Comparison of ENCODE assay signal across 21 mouse cellular contexts in genomic region chr8:47900361-47900760, GRCm38 (mm10).
DNase-seq lines count a peak whose midpoint lies in the region; ATAC-seq lines count a peak whose summit lies in the region.
"Had no signal": no experiment of that assay in that cellular context is flagged by ENCODE, and none has a peak within 500 bp of the region (broad histone marks: within the 10 kb centered on the region; RNA-seq: fewer than 3 reads in every experiment).

No protein-coding gene starts in this region.

- peak; percentile 79 for DNase-seq in heart, adult 11 months
- DNase-seq in heart, adult 18-20 months, result no peak
- DNase-seq in midbrain, embryonic 11.5 days (ENCODE audit: low spot score, missing footprints), result peak; percentile 57
- DNase-seq in midbrain, embryonic 14.5 days, result no peak
- peak; percentile 23 for DNase-seq in testis, postnatal 10 days (ENCODE audit: low spot score)
- DNase-seq in testis, postnatal 14 days (ENCODE audit: low spot score), result no peak
- DNase-seq: adrenal gland, adult 2 months; adrenal gland, adult 8-10 months; adrenal gland, postnatal 10 days; adrenal gland, postnatal 14 days; adrenal gland, postnatal 25 days; adrenal gland, postnatal 36 days; B cell, adult 2 months; cerebellum, adult 11 months; cerebellum, adult 11-12 months; cerebellum, adult 18-20 months had no signal

- H3K9me3 ChIP-seq in midbrain, embryonic 11.5 days (ENCODE audit: control insufficient read depth, low read length), result no peaks in the 10 kb centered on the region
- no peaks in the 10 kb centered on the region for H3K9me3 ChIP-seq in midbrain, embryonic 14.5 days (ENCODE audit: control insufficient read depth, low read length)
- H3K9me3 ChIP-seq: G1E had no signal

- H3K36me3 ChIP-seq in midbrain, embryonic 11.5 days (ENCODE audit: control insufficient read depth, insufficient read depth, low read length), result no peaks in the 10 kb centered on the region
- no peaks in the 10 kb centered on the region for H3K36me3 ChIP-seq in midbrain, embryonic 14.5 days (ENCODE audit: control insufficient read depth, insufficient read depth, low read length)

- H3K4me3 ChIP-seq in midbrain, embryonic 11.5 days (ENCODE audit: low read depth, low read length), result no peak overlapping the region
- no peak overlapping the region for H3K4me3 ChIP-seq in midbrain, embryonic 14.5 days (replicated peaks; ENCODE audit: low read depth, low read length)

- H3K27me3 ChIP-seq in midbrain, embryonic 11.5 days (ENCODE audit: control insufficient read depth, insufficient read depth, low read length), result no peaks in the 10 kb centered on the region
- no peaks in the 10 kb centered on the region for H3K27me3 ChIP-seq in midbrain, embryonic 14.5 days (ENCODE audit: control insufficient read depth, insufficient read depth, low read length)
- H3K27me3 ChIP-seq: CH12.LX, Patski had no signal

- H3K4me2 ChIP-seq in midbrain, embryonic 11.5 days, result no peak overlapping the region
- no peak overlapping the region for H3K4me2 ChIP-seq in midbrain, embryonic 14.5 days (ENCODE audit: low read length)

- ATAC-seq in midbrain, embryonic 11.5 days (ENCODE audit: low FRiP score), result no peak
- ATAC-seq in midbrain, embryonic 14.5 days (ENCODE audit: low FRiP score, low TSS enrichment), result no peak
- ATAC-seq: activated CD4-positive, CD25-positive, alpha-beta regulatory T cell, adult 4 months; CD4-positive, CD25-positive, alpha-beta regulatory T cell, adult 4 months; Patski had no signal

- no peak overlapping the region for H3K27ac ChIP-seq in midbrain, embryonic 11.5 days (ENCODE audit: low read depth, low read length)
- H3K27ac ChIP-seq in midbrain, embryonic 14.5 days (replicated peaks; ENCODE audit: low read depth, low read length), result no peak overlapping the region

- no peaks in the 10 kb centered on the region for H3K4me1 ChIP-seq in midbrain, embryonic 11.5 days (ENCODE audit: control insufficient read depth, insufficient read depth, low read length)
- no peaks in the 10 kb centered on the region for H3K4me1 ChIP-seq in midbrain, embryonic 14.5 days (ENCODE audit: control insufficient read depth, insufficient read depth, low read length)

- whole genome bisulfite sequencing in midbrain, embryonic 11.5 days, result 91% methylated on average over 9 of the region's 9 CpGs
- 92% methylated on average over 9 of the region's 9 CpGs for WGBS in midbrain, embryonic 14.5 days

- H3K9ac ChIP-seq in midbrain, embryonic 11.5 days (ENCODE audit: low read length), result no peak overlapping the region
- H3K9ac ChIP-seq in midbrain, embryonic 14.5 days (replicated peaks; ENCODE audit: low read length), result no peak overlapping the region

Comparison
In these comparisons a context has a peak if more than half of its experiments do, and no peak if none do; other contexts are left out.
1. DNase-seq: peak in heart, adult 11 months (single experiment), midbrain, embryonic 11.5 days (single experiment) and testis, postnatal 10 days (single experiment); none in heart, adult 18-20 months (0 of 2), midbrain, embryonic 14.5 days (single experiment) and testis, postnatal 14 days (single experiment).